Mouse (Mus musculus) embryonic fibroblast, embryonic 13.5 days (primary cell): ENCODE results near the gene Coro1a.

Source experiments
- CTCF ChIP-seq: IDR thresholded peaks from 2 replicates; pipeline ENCODE4 v1.5.1; 2011; ENCODE audit warnings: mild to moderate bottlenecking, control low read depth, low read length, moderate library complexity, borderline replicate concordance; ENCODE audit not compliant: insufficient read depth
- POLR2A ChIP-seq: IDR thresholded peaks from 2 replicates; pipeline ENCODE4 v1.6.1; 2011; ENCODE audit warnings: low read depth, mild to moderate bottlenecking, control low read depth, low read length, moderate library complexity

DNA sequence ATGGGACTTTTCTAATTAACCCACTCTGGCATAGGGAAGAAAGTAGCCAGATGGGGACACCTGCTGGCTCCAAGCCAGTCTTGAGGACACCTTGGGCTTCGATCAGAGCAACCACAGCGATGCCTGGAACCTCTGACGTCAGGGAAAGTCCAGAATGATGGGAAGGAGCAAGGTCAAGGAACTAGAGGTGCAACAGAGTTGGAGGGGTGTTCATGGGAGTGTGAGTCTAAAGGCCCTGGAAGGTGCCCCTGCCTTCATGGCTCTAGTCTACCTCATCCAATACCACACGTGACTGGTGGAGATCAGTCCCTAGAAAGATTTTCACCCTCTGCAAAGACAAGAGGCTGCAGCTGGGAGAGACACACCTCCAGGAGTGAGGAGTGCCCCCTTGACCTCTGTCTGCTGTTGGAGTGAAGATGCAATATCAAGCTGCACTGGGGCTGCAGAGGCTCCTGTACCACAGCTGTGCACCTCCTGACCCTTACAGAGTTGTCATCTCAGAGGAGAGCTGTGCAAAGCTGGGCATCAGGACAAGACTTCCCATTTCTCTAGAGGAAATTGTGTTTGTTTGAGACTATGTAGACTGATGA lies 30.9 kb downstream of the Coro1a start:
- TF ChIP-seq CTCF (no peak), POLR2A (no peak)
